Mouse (Mus musculus) limb, embryonic 14.5 days (tissue): ENCODE data around the gene Esrrg. TPM values are rescaled to one million over a fixed set of nuclear protein-coding genes. Genes with fewer than 3 reads are reported as not detected.

Experiments
- ATAC-seq: fragments of 200-750 bp; cut with Nextera tagmentation; 2 replicates; pipeline ENCODE4 v1.8.0; 2017; ENCODE audit warnings: low read depth, moderate number of reproducible peaks, moderate TSS enrichment; ENCODE audit not compliant: low FRiP score
- DNase-seq: peaks from one replicate; pipeline ENCODE4 v3.0.0-alpha.2; 2015; ENCODE audit warnings: low spot score
- H3K27ac ChIP-seq: fragments of 300-500 bp; sonication (generic); replicated peaks from 2 replicates; pipeline ENCODE4 v1.5.1; 2014; ENCODE audit warnings: low read depth, mild to moderate bottlenecking, low read length, moderate library complexity, mixed read lengths
- H3K27me3 ChIP-seq: fragments of 300-500 bp; sonication (generic); 2 replicates; pipeline ENCODE4 v1.6.1; 2014; ENCODE audit warnings: low read length, mixed read lengths; ENCODE audit not compliant: control insufficient read depth, insufficient read depth
- H3K36me3 ChIP-seq: fragments of 300-500 bp; sonication (generic); 2 replicates; pipeline ENCODE4 v1.6.1; 2014; ENCODE audit warnings: mild to moderate bottlenecking, low read length, moderate library complexity, mixed read lengths; ENCODE audit not compliant: control insufficient read depth, insufficient read depth
- H3K4me1 ChIP-seq: fragments of 300-500 bp; sonication (generic); 2 replicates; pipeline ENCODE4 v1.6.1; 2014; ENCODE audit warnings: antibody characterized with exemption, low read length, mixed read lengths; ENCODE audit not compliant: control insufficient read depth, insufficient read depth
- H3K4me2 ChIP-seq: fragments of 300-500 bp; sonication (generic); replicated peaks from 2 replicates; pipeline ENCODE4 v1.6.1; 2014; ENCODE audit warnings: low read depth, mild to moderate bottlenecking, low read length, moderate library complexity; ENCODE audit not compliant: severe bottlenecking
- H3K4me3 ChIP-seq: fragments of 300-500 bp; sonication (generic); replicated peaks from 2 replicates; pipeline ENCODE4 v1.5.1; 2014; ENCODE audit warnings: low read length
- H3K9ac ChIP-seq: fragments of 300-500 bp; sonication (generic); 2 replicates; pipeline ENCODE4 v1.6.1; 2014; ENCODE audit warnings: mild to moderate bottlenecking, low read depth, low read length, moderate library complexity; ENCODE audit not compliant: severe bottlenecking
- H3K9me3 ChIP-seq: fragments of 300-500 bp; sonication (generic); 2 replicates; pipeline ENCODE4 v1.6.1; 2016; ENCODE audit warnings: low read length; ENCODE audit not compliant: control insufficient read depth
- POLR2A ChIP-seq: fragments of 200-500 bp; IDR thresholded peaks from 2 replicates; pipeline ENCODE4 v1.8.0; 2012; ENCODE audit warnings: inconsistent platforms, mild to moderate bottlenecking, moderate library complexity, borderline replicate concordance; ENCODE audit not compliant: insufficient read depth, insufficient read length; ENCODE audit errors: extremely low read depth
- WGBS: fragments of 180-500 bp; shearing (Covaris S2); extraction: QIAGEN DNeasy Blood & Tissue Kit; methylation state at CpG from one replicate; pipeline ENCODE4 v1.1.7; 2014; 5-methylcytosine and 5-hydroxymethylcytosine counted together
- polyA plus RNA-seq, 2 experiments: library from polyadenylated mRNA; depleted of rRNA in 1 of 2; stranded (reverse) in 1 of 2; unstranded in 1 of 2; fragments of >200 nt; fragmentation: Nextera tagmentation in 1 of 2; extraction: Ambion mirVana in 1 of 2; gene quantifications; 2 replicates each; pipeline versions ENCODE4 v1.2.1 to v1.2.3; 2012 to 2014

Gene Esrrg
- polyA plus RNA-seq, 2 experiments, result 1.1 to 1.5 TPM

GRCm38 (mm10) chr1:188207421-188207820 lies 598.8 kb downstream of the Esrrg start:
- H3K36me3 ChIP-seq, result no peaks in the 10 kb centered on the region
- H3K27ac ChIP-seq, result no peak overlapping the region
- H3K27me3 ChIP-seq, result no peaks in the 10 kb centered on the region
- ATAC-seq (no peak), DNase-seq (no peak)
- H3K9ac ChIP-seq, result no peak overlapping the region
- TF ChIP-seq POLR2A, result no peak
- no peak overlapping the region for H3K4me3 ChIP-seq
- no peak overlapping the region for H3K4me2 ChIP-seq
- no peaks in the 10 kb centered on the region for H3K9me3 ChIP-seq
- WGBS, result 28% methylated on average over 6 of the region's 6 CpGs
- no peaks in the 10 kb centered on the region for H3K4me1 ChIP-seq

GRCm38 (mm10) chr1:188209025-188209424 lies 600.4 kb downstream of the Esrrg start:
- 79% methylated on average over 1 of the region's 1 CpGs for WGBS
- ATAC-seq (no peak), DNase-seq (no peak)
- TF ChIP-seq POLR2A, result no peak
- Histone ChIP-seq H3K9me3 (no peaks in the 10 kb centered on the region), H3K9ac (no peak overlapping the region), H3K4me1 (no peaks in the 10 kb centered on the region), H3K27me3 (no peaks in the 10 kb centered on the region), H3K36me3 (no peaks in the 10 kb centered on the region), H3K27ac (no peak overlapping the region), H3K4me2 (no peak overlapping the region), H3K4me3 (no peak overlapping the region)

GRCm38 (mm10) chr1:188214885-188215611 lies 606.5 kb downstream of the Esrrg start:
- Histone ChIP-seq H3K9me3 (no peaks in the 10 kb centered on the region), H3K4me2 (no peak overlapping the region), H3K9ac (no peak overlapping the region), H3K27me3 (no peaks in the 10 kb centered on the region), H3K27ac (no peak overlapping the region), H3K4me1 (no peaks in the 10 kb centered on the region), H3K4me3 (no peak overlapping the region), H3K36me3 (no peaks in the 10 kb centered on the region)
- ATAC-seq, result no peak
- 62% methylated on average over 10 of the region's 10 CpGs for WGBS
- DNase-seq, result no peak
- TF ChIP-seq POLR2A, result no peak

GRCm38 (mm10) chr1:188221226-188221792 lies 612.7 kb downstream of the Esrrg start:
- no peaks in the 10 kb centered on the region for H3K27me3 ChIP-seq
- no peak for TF ChIP-seq POLR2A
- H3K4me3 ChIP-seq, result no peak overlapping the region
- 76% methylated on average over 4 of the region's 4 CpGs for WGBS
- no peak overlapping the region for H3K9ac ChIP-seq
- no peak overlapping the region for H3K4me2 ChIP-seq
- no peak overlapping the region for H3K27ac ChIP-seq
- DNase-seq (no peak), ATAC-seq (no peak)
- H3K9me3 ChIP-seq, result no peaks in the 10 kb centered on the region
- no peaks in the 10 kb centered on the region for H3K4me1 ChIP-seq
- H3K36me3 ChIP-seq, result no peaks in the 10 kb centered on the region

- no peak for DNase-seq
- H3K9ac ChIP-seq, result no peak overlapping the region
- TF ChIP-seq POLR2A, result no peak
Observed at GRCm38 (mm10) chr1:188233036-188233724, 624.6 kb downstream of the Esrrg start.

More at GRCm38 (mm10) chr1:188233036-188233724, 624.6 kb downstream of the Esrrg start:
- 80% methylated on average over 5 of the region's 5 CpGs for WGBS
- no peak overlapping the region for H3K4me3 ChIP-seq
- H3K4me2 ChIP-seq, result no peak overlapping the region
- no peaks in the 10 kb centered on the region for H3K4me1 ChIP-seq
- H3K27ac ChIP-seq, result no peak overlapping the region
- no peaks in the 10 kb centered on the region for H3K27me3 ChIP-seq
- H3K36me3 ChIP-seq, result no peaks in the 10 kb centered on the region
- no peaks in the 10 kb centered on the region for H3K9me3 ChIP-seq
- no peak for ATAC-seq
